Mouse (Mus musculus) NIH3T3 (cell line): ENCODE results near the gene Mdm4.
"Not testable (repeated sequence)": the region's sequence is repeated elsewhere in the genome, so short reads cannot be mapped to it uniquely, and the experiment has no call there.

Experiments used
- DNase-seq: peaks from one replicate; pipeline ENCODE4 v3.0.0-alpha.2; 2012; ENCODE audit warnings: low read depth

Mdm4 gene

GRCm38 (mm10) chr1:133020137-133020894 lies 10.0 kb downstream of the Mdm4 start:
- peak; percentile 46 for DNase-seq

GRCm38 (mm10) chr1:133019312-133019711 lies 11.0 kb downstream of the Mdm4 start:
- DNase-seq = no peak

GRCm38 (mm10) chr1:133018580-133018979 lies 11.8 kb downstream of the Mdm4 start:
- DNase-seq = no peak

- no peak for DNase-seq
Measured at GRCm38 (mm10) chr1:133016775-133017428, 13.5 kb downstream of the Mdm4 start.

- DNase-seq = no peak
Measured at GRCm38 (mm10) chr1:133014196-133014595, 16.2 kb downstream of the Mdm4 start.

GRCm38 (mm10) chr1:133013331-133013730 lies 17.0 kb downstream of the Mdm4 start:
- peak; percentile 35 for DNase-seq

- DNase-seq = no peak
Measured at GRCm38 (mm10) chr1:133011955-133012841, 18.2 kb downstream of the Mdm4 start.

- DNase-seq = no peak
Measured at GRCm38 (mm10) chr1:133006571-133006970, 23.8 kb downstream of the Mdm4 start.

GRCm38 (mm10) chr1:133000347-133000746 lies 30.0 kb downstream of the Mdm4 start:
- DNase-seq = no peak

- DNase-seq = no peak
Measured at GRCm38 (mm10) chr1:132991580-132991979, 38.8 kb downstream of the Mdm4 start.

- DNase-seq = no peak
Measured at GRCm38 (mm10) chr1:132990733-132991132, 39.6 kb downstream of the Mdm4 start.

- not testable (repeated sequence) for DNase-seq
Measured at GRCm38 (mm10) chr1:132988556-132989459, 41.6 kb downstream of the Mdm4 start.

GRCm38 (mm10) chr1:132982728-132983127 lies 47.6 kb downstream of the Mdm4 start:
- DNase-seq = peak; percentile 79

- no peak for DNase-seq
Measured at GRCm38 (mm10) chr1:132981232-132981631, 49.1 kb downstream of the Mdm4 start.

- no peak for DNase-seq
Measured at GRCm38 (mm10) chr1:132977402-132977801, 53.0 kb downstream of the Mdm4 start.

GRCm38 (mm10) chr1:132968659-132969058 lies 61.7 kb downstream of the Mdm4 start:
- DNase-seq = peak; percentile 73

GRCm38 (mm10) chr1:132964691-132965090 lies 65.7 kb downstream of the Mdm4 start:
- DNase-seq = no peak

GRCm38 (mm10) chr1:132964106-132964505 lies 66.3 kb downstream of the Mdm4 start:
- no peak for DNase-seq

GRCm38 (mm10) chr1:132961751-132962150 lies 68.6 kb downstream of the Mdm4 start:
- DNase-seq = no peak

- no peak for DNase-seq
Measured at GRCm38 (mm10) chr1:132956809-132957208, 73.6 kb downstream of the Mdm4 start.

- DNase-seq = no peak
Measured at GRCm38 (mm10) chr1:132947811-132948210, 82.5 kb downstream of the Mdm4 start.
